Mouse (Mus musculus) forebrain, embryonic 14.5 days (tissue): ENCODE results near the gene Scamp5. TPM values are rescaled to one million over a fixed set of nuclear protein-coding genes. Genes with fewer than 3 reads are reported as not detected.

Experiments used
- ATAC-seq: fragments of 200-750 bp; cut with Nextera tagmentation; 2 replicates; pipeline ENCODE4 v1.8.0; 2017; ENCODE audit warnings: mild to moderate bottlenecking, moderate library complexity
- DNase-seq: peaks from one replicate; pipeline ENCODE4 v3.0.0-alpha.2; 2015; ENCODE audit warnings: low spot score
- H3K27ac ChIP-seq: fragments of 300-500 bp; sonication (generic); 2 replicates; pipeline ENCODE4 v1.5.1; 2014; ENCODE audit warnings: low read depth, mild to moderate bottlenecking, control low read depth, low read length, moderate library complexity
- H3K27me3 ChIP-seq: fragments of 300-500 bp; sonication (generic); replicated peaks from 2 replicates; pipeline ENCODE4 v1.6.1; 2014; ENCODE audit warnings: low read length, control low read depth, mixed read lengths; ENCODE audit not compliant: control insufficient read depth, insufficient read depth
- H3K36me3 ChIP-seq: fragments of 300-500 bp; sonication (generic); 2 replicates; pipeline ENCODE4 v1.6.1; 2014; ENCODE audit warnings: low read length, control low read depth; ENCODE audit not compliant: control insufficient read depth, insufficient read depth
- H3K4me1 ChIP-seq: fragments of 300-500 bp; sonication (generic); 2 replicates; pipeline ENCODE4 v1.6.1; 2014; ENCODE audit warnings: antibody characterized with exemption, low read length, control low read depth; ENCODE audit not compliant: control insufficient read depth, insufficient read depth
- H3K4me2 ChIP-seq: fragments of 300-500 bp; sonication (generic); 2 replicates; pipeline ENCODE4 v1.6.1; 2014; ENCODE audit warnings: mild to moderate bottlenecking, control low read depth, low read length
- H3K4me3 ChIP-seq: fragments of 300-500 bp; sonication (generic); 2 replicates; pipeline ENCODE4 v1.5.1; 2014; ENCODE audit warnings: low read depth, low read length, control low read depth
- H3K9ac ChIP-seq: fragments of 300-500 bp; sonication (generic); 2 replicates; pipeline ENCODE4 v1.6.1; 2014; ENCODE audit warnings: mild to moderate bottlenecking, low read length, control low read depth, moderate library complexity
- H3K9me3 ChIP-seq: fragments of 300-500 bp; sonication (generic); replicated peaks from 2 replicates; pipeline ENCODE4 v1.6.1; 2016; ENCODE audit warnings: low read length, control low read depth, mixed read lengths; ENCODE audit not compliant: control insufficient read depth
- WGBS: fragments of 180-500 bp; shearing (Covaris S2); extraction: QIAGEN DNeasy Blood & Tissue Kit; methylation state at CpG from one replicate; pipeline ENCODE4 v1.1.7; 2014; 5-methylcytosine and 5-hydroxymethylcytosine counted together
- polyA plus RNA-seq: library from polyadenylated mRNA; unstranded; fragments of >200 nt; fragmentation: Nextera tagmentation; extraction: Ambion mirVana; gene quantifications from 2 replicates; pipeline ENCODE4 v1.2.1, GENCODE M21; 2014

The Scamp5 gene
- polyA plus RNA-seq, 1 experiment from 2014 or later, result 73.9 TPM

GRCm38 (mm10) chr9:57501861-57502260, 34.0 kb upstream of the Scamp5 start:
- H3K36me3 ChIP-seq, result no peaks in the 10 kb centered on the region
- DNase-seq (peak; percentile 96), ATAC-seq (peak; percentile 86)
- no peaks in the 10 kb centered on the region for H3K9me3 ChIP-seq
- peak overlapping the region; percentile 93 for H3K4me2 ChIP-seq
- under 1% methylated on average over 20 of the region's 20 CpGs for WGBS
- H3K27me3 ChIP-seq, result peaks cover 47% of the 10 kb centered on the region
- H3K4me3 ChIP-seq, result peak overlapping the region; percentile 29
- peak overlapping the region; percentile 94 for H3K27ac ChIP-seq
- H3K9ac ChIP-seq, result peak overlapping the region; percentile 59
- H3K4me1 ChIP-seq, result peaks cover 30% of the 10 kb centered on the region

DNA sequence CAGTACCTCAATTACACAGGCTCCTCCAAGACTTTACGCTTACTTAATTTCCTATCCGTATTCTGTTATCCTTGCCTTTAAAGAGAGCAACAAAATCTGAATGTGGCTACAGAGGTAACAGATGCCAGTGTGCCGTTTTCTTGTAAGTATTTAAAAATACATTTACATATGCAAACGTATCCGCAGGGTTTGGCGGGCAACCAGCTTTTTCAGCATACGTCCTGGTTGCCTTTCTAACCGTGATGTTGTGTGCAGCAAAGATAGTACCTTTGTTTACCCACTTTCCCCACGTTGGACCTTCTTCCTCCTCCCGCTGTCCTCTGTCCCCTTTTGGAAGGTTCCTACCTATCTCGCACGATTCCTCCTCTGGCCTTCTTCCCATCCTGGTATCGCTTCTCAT, 33.6 kb upstream of the Scamp5 start:
- WGBS, result 2% methylated on average over 13 of the region's 13 CpGs
- Histone ChIP-seq H3K27ac (peak overlapping the region; percentile 94), H3K9ac (peak overlapping the region; percentile 59), H3K4me2 (peak overlapping the region; percentile 93), H3K4me1 (peaks cover 30% of the 10 kb centered on the region), H3K27me3 (peaks cover 45% of the 10 kb centered on the region), H3K36me3 (no peaks in the 10 kb centered on the region), H3K9me3 (no peaks in the 10 kb centered on the region), H3K4me3 (peak overlapping the region; percentile 29)
- DNase-seq (peak; percentile 84), ATAC-seq (peak; percentile 15; the same call in 1 of the 2 replicates)

- Histone ChIP-seq H3K27me3 (peaks cover 17% of the 10 kb centered on the region), H3K9me3 (no peaks in the 10 kb centered on the region), H3K4me3 (no peak overlapping the region), H3K27ac (peak overlapping the region; percentile 63), H3K9ac (0 out of 2 replicates have a peak overlapping the region, but pooled peaks have one; percentile 22), H3K4me2 (peak overlapping the region; percentile 16; the same call in 1 of the 2 replicates), H3K36me3 (no peaks in the 10 kb centered on the region), H3K4me1 (peaks cover 25% of the 10 kb centered on the region)
- DNase-seq, result peak; percentile 35
- ATAC-seq, result no peak
- 39% methylated on average over 7 of the region's 7 CpGs for WGBS
Observed at GRCm38 (mm10) chr9:57498536-57498935, 30.7 kb upstream of the Scamp5 start.

DNA sequence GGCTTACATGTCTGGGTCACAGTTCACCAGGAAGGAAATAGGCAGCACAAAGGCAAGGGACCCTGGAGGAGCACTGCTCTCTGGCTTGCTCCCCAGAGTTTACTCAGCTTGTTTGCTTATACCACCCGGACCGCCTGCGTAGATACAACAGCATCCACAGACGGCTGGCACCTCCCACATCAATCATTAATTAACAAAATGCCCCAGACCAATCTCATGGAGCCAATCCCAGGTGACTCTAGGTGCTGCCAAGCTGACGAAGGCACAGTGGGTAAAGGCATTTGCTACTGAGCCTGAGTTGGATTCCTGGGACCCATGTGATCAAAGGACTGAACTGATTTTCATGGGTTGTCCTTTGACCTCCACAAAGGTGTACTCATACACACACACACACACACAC, 29.4 kb upstream of the Scamp5 start:
- H3K4me1 ChIP-seq, result peaks cover 13% of the 10 kb centered on the region
- H3K27ac ChIP-seq, result no peak overlapping the region
- H3K4me2 ChIP-seq, result no peak overlapping the region
- no peaks in the 10 kb centered on the region for H3K9me3 ChIP-seq
- H3K9ac ChIP-seq, result no peak overlapping the region
- ATAC-seq, result no peak
- H3K4me3 ChIP-seq, result no peak overlapping the region
- peaks cover 8% of the 10 kb centered on the region for H3K27me3 ChIP-seq
- DNase-seq, result no peak
- 73% methylated on average over 5 of the region's 5 CpGs for WGBS
- H3K36me3 ChIP-seq, result no peaks in the 10 kb centered on the region

DNA sequence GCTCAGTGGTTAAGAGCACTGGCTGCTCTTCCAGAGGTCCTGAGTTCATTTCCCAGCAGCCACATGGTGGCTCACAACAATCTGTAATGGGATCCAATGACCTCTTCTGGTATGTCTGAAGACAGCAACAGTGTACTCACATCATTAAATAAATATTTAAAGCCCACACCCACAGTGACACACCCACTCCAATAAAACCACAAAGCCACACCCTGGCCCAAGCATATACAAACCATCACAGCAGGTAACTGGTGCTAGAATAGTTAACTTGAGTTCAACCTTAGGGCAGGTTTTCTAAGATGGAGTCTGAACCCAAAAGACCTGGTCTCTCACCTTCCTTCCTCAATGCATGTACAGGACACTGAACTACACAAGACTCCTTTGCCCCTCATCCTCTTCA, 27.1 kb upstream of the Scamp5 start:
- Histone ChIP-seq H3K4me1 (peaks cover 4% of the 10 kb centered on the region; the same call in 1 of the 2 replicates), H3K27me3 (no peaks in the 10 kb centered on the region), H3K4me3 (no peak overlapping the region), H3K4me2 (no peak overlapping the region), H3K9me3 (no peaks in the 10 kb centered on the region), H3K9ac (no peak overlapping the region), H3K36me3 (no peaks in the 10 kb centered on the region), H3K27ac (no peak overlapping the region)
- no peak for ATAC-seq
- DNase-seq, result no peak

GRCm38 (mm10) chr9:57493532-57493931, 25.7 kb upstream of the Scamp5 start:
- ATAC-seq, result no peak
- H3K36me3 ChIP-seq, result no peaks in the 10 kb centered on the region
- H3K27me3 ChIP-seq, result no peaks in the 10 kb centered on the region
- 87% methylated on average over 2 of the region's 2 CpGs for WGBS
- no peak for DNase-seq
- H3K27ac ChIP-seq, result no peak overlapping the region
- no peak overlapping the region for H3K4me3 ChIP-seq
- peaks cover 1% of the 10 kb centered on the region; the same call in 1 of the 2 replicates for H3K4me1 ChIP-seq
- no peaks in the 10 kb centered on the region for H3K9me3 ChIP-seq
- H3K9ac ChIP-seq, result no peak overlapping the region
- no peak overlapping the region for H3K4me2 ChIP-seq

GRCm38 (mm10) chr9:57487807-57488206, 19.9 kb upstream of the Scamp5 start:
- ATAC-seq (no peak), DNase-seq (no peak)
- Histone ChIP-seq H3K4me3 (no peak overlapping the region), H3K4me1 (0 out of 2 replicates have a peak, but pooled peaks cover 2% of the 10 kb centered on the region), H3K9me3 (no peaks in the 10 kb centered on the region), H3K36me3 (no peaks in the 10 kb centered on the region), H3K9ac (no peak overlapping the region), H3K27me3 (no peaks in the 10 kb centered on the region), H3K4me2 (no peak overlapping the region), H3K27ac (no peak overlapping the region)
- 76% methylated on average over 7 of the region's 7 CpGs for WGBS

- Histone ChIP-seq H3K27ac (no peak overlapping the region), H3K9ac (no peak overlapping the region), H3K9me3 (no peaks in the 10 kb centered on the region), H3K36me3 (no peaks in the 10 kb centered on the region), H3K4me1 (0 out of 2 replicates have a peak, but pooled peaks cover 2% of the 10 kb centered on the region), H3K27me3 (no peaks in the 10 kb centered on the region), H3K4me2 (no peak overlapping the region), H3K4me3 (no peak overlapping the region)
- 14% methylated on average over 7 of the region's 7 CpGs for WGBS
- peak; percentile 94 for DNase-seq
- ATAC-seq, result peak; percentile 79
Observed at GRCm38 (mm10) chr9:57485774-57486173, 17.9 kb upstream of the Scamp5 start.

DNA sequence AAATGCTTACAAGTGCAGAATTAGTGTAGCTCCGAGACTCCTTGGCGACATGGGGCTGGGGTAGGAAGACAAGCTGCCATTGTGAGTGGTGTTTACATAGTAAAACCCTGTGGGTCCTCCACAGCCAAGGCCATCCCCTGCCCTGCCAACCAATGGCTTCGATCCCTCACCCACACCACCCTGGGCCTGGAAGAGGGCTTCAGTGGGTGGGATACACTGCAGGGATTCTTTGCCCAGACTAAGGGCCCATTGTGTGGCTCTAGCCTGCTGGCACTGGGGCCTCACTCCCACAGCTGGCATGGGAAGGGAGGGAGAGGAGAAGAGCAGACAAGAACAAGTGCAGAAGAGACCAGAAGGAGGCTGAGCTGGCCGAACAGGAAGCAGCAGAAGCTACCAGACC, 1.1 kb upstream of the Scamp5 start:
- H3K27ac ChIP-seq, result no peak overlapping the region
- H3K9ac ChIP-seq, result no peak overlapping the region
- DNase-seq, result no peak
- ATAC-seq, result no peak
- H3K27me3 ChIP-seq, result no peaks in the 10 kb centered on the region
- no peaks in the 10 kb centered on the region for H3K36me3 ChIP-seq
- H3K4me3 ChIP-seq, result no peak overlapping the region
- H3K4me1 ChIP-seq, result peaks cover 13% of the 10 kb centered on the region
- no peak overlapping the region for H3K4me2 ChIP-seq
- no peaks in the 10 kb centered on the region for H3K9me3 ChIP-seq
- WGBS, result 69% methylated on average over 4 of the region's 4 CpGs
